Mouse (Mus musculus) liver, embryonic 14.5 days (tissue): ENCODE results near the gene Nacad. TPM values are rescaled to one million over a fixed set of nuclear protein-coding genes. Genes with fewer than 3 reads are reported as not detected.

Experiments
- ATAC-seq: fragments of 200-750 bp; cut with Nextera tagmentation; 2 replicates; pipeline ENCODE4 v1.8.0; 2017; ENCODE audit warnings: moderate number of reproducible peaks, mild to moderate bottlenecking, moderate library complexity; ENCODE audit not compliant: insufficient read depth
- DNase-seq, 3 experiments: peaks; one replicate each; pipeline ENCODE4 v3.0.0-alpha.2; 2012 to 2013; ENCODE audit warnings: low read depth in 3 of 3, low spot score in 3 of 3
- H3K27ac ChIP-seq: fragments of 300-500 bp; sonication (generic); 2 replicates; pipeline ENCODE4 v1.5.1; 2014; ENCODE audit warnings: moderate library complexity, mild to moderate bottlenecking, control low read depth, inconsistent platforms
- H3K27me3 ChIP-seq: fragments of 300-500 bp; sonication (generic); 2 replicates; pipeline ENCODE4 v1.6.1; 2014; ENCODE audit warnings: mild to moderate bottlenecking, low read length, moderate library complexity; ENCODE audit not compliant: control insufficient read depth, insufficient read depth
- H3K36me3 ChIP-seq: fragments of 300-500 bp; sonication (generic); replicated peaks from 2 replicates; pipeline ENCODE4 v1.6.1; 2014; ENCODE audit warnings: low read depth; ENCODE audit not compliant: control insufficient read depth, insufficient read depth
- H3K4me1 ChIP-seq, 2 experiments: fragments of 200-500 bp in 1 of 2; fragments of 300-500 bp in 1 of 2; sonication (generic) in 1 of 2; replicated peaks; 2 replicates each; pipeline ENCODE4 v1.6.1; 2012 to 2014; ENCODE audit warnings: antibody characterized with exemption in 1 of 2, inconsistent platforms in 1 of 2, low read length in 1 of 2; ENCODE audit not compliant: control insufficient read depth in 2 of 2, insufficient read depth in 2 of 2
- H3K4me2 ChIP-seq: fragments of 300-500 bp; sonication (generic); 2 replicates; pipeline ENCODE4 v1.6.1; 2014; ENCODE audit warnings: low read depth, mild to moderate bottlenecking, control low read depth, moderate library complexity
- H3K4me3 ChIP-seq, 2 experiments: fragments of 200-500 bp in 1 of 2; fragments of 300-500 bp in 1 of 2; sonication (generic) in 1 of 2; 2 replicates each; pipeline ENCODE4 v1.5.1; 2012 to 2014; ENCODE audit warnings: low read depth in 2 of 2, low read length in 2 of 2, mild to moderate bottlenecking in 2 of 2, control low read depth in 1 of 2, inconsistent platforms in 1 of 2, moderate library complexity in 1 of 2; ENCODE audit not compliant: insufficient read depth in 1 of 2
- H3K9ac ChIP-seq: fragments of 300-500 bp; sonication (generic); replicated peaks from 2 replicates; pipeline ENCODE4 v1.6.1; 2014; ENCODE audit warnings: mild to moderate bottlenecking, control low read depth, moderate library complexity
- H3K9me3 ChIP-seq: fragments of 300-500 bp; sonication (generic); 2 replicates; pipeline ENCODE4 v1.6.1; 2016; ENCODE audit warnings: low read length, mixed read lengths; ENCODE audit not compliant: control insufficient read depth
- CTCF ChIP-seq: IDR thresholded peaks from 2 replicates; pipeline ENCODE4 v1.5.1; 2016; ENCODE audit warnings: antibody characterized with exemption, low read depth, control low read depth
- EP300 ChIP-seq: IDR thresholded peaks from 2 replicates; pipeline ENCODE4 v1.6.1; 2016; ENCODE audit warnings: antibody characterized with exemption, low read depth
- WGBS: fragments of 180-500 bp; shearing (Covaris S2); extraction: QIAGEN DNeasy Blood & Tissue Kit; methylation state at CpG from one replicate; pipeline ENCODE4 v1.1.7; 2014; ENCODE audit not compliant: insufficient replicate concordance; 5-methylcytosine and 5-hydroxymethylcytosine counted together
- polyA plus RNA-seq, 2 experiments: library from polyadenylated mRNA; depleted of rRNA in 1 of 2; stranded (reverse) in 1 of 2; unstranded in 1 of 2; fragments of >200 nt; fragmentation: Nextera tagmentation in 1 of 2; extraction: Ambion mirVana in 1 of 2; gene quantifications; 2 replicates each; pipeline versions ENCODE4 v1.2.1 to v1.2.3; 2012 to 2014

Gene Nacad
- polyA plus RNA-seq, 2 experiments: 4.0 to 6.2 TPM

DNA sequence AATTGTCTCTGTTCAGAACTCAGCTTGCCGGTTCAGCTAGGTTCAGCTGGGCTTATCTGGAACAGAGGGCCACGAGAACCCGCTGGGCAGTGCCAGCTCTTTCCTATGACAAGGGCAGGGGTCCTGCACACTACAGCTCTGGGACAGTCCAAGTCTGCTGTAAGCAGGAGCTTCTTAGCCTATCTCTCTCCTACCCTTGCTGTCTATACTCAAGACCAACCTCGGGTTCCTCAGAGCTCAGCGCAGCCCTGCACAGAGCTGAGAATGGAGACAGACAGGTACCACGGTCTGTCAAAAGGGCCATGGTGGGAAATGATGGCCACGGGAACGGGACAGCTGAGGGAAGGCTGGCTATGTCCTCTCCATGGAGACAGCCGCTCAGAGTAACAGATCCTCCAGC is 2.6 kb downstream of the Nacad start:
- peaks cover 36% of the 10 kb centered on the region for H3K27me3 ChIP-seq
- TF ChIP-seq EP300: no peak
- TF ChIP-seq CTCF: no peak
- DNase-seq (no peak), ATAC-seq (no peak)
- 70% methylated on average over 9 of the region's 9 CpGs for WGBS
- no peak overlapping the region for H3K9ac ChIP-seq
- peaks cover 4 to 10% of the 10 kb centered on the region in 2 experiments; a peak in 3 of 4 replicates for H3K4me1 ChIP-seq
- no peaks in the 10 kb centered on the region for H3K9me3 ChIP-seq
- no peak overlapping the region for H3K4me2 ChIP-seq
- H3K4me3 ChIP-seq: no peak overlapping the region
- H3K36me3 ChIP-seq: no peaks in the 10 kb centered on the region
- no peak overlapping the region for H3K27ac ChIP-seq

DNA sequence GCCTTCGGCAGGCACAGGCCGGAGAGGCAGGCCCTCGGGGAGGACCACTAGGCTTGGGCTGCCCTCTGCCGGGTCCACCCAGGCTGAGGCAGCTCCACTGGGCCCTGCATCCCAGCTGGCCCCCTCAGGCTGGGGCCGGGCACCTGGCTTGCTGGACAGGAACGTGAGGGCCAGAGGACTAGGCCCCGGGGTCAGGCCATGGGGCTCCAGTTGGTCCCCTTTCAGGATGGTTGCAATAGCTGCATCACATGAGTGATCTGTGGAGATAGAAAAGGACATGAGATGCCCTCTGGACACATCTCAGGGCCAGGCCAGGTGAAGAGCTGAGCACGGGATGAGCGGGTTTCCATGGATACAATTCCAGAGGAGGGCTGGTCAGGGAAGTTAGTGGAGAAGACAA is 3.2 kb downstream of the Nacad start:
- Histone ChIP-seq H3K4me2 (no peak overlapping the region), H3K4me3 (no peak overlapping the region), H3K4me1 (peaks cover 4 to 10% of the 10 kb centered on the region in 2 experiments; a peak in 3 of 4 replicates), H3K9ac (no peak overlapping the region), H3K36me3 (no peaks in the 10 kb centered on the region), H3K27me3 (peaks cover 36% of the 10 kb centered on the region), H3K9me3 (no peaks in the 10 kb centered on the region), H3K27ac (no peak overlapping the region)
- ATAC-seq (no peak), DNase-seq (no peak)
- TF ChIP-seq CTCF (no peak), EP300 (no peak)
- WGBS: 76% methylated on average over 9 of the region's 9 CpGs

DNA sequence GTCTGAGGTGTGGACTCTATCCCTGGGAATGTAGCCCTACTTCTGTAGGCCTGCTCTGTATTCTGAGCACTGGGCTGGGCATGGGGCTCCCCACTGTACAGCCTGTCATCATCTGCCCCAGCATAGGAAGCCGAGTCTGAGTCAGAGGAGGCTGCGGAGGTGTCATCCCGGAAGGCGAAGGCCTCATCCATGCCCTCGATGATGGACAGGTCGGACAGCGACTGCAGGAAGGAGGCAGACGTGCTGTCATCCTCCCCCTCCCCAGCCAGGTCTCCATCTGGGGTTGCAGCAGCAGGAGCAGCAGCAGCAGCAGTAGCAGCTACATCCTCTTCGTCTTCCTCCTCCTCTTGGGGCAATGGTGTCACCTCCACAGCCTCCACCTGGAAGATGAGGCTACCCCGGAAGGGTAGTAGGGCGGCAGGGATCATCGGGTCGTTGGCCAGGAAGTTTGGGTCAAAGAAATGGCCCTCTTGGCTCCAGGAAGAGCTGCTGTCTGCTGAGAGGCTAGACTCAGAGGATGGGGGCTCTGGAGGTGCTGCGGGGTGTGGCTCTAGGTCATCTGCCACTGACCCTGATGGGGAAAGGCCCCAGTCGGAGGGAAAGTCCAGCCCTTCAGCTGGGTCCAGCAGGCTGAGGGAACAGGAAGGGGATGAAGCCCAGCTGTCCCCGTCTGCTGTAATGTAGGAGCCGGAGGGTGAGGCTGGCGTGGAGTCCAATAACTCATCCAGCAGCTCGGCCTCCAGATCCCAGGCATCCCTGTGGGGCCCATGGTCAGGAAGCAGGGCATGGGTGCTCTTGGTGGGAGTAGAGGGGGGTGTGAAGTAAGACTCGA is 4.0 kb downstream of the Nacad start:
- Histone ChIP-seq H3K27ac (no peak overlapping the region), H3K4me2 (no peak overlapping the region), H3K9me3 (no peaks in the 10 kb centered on the region), H3K4me3 (no peak overlapping the region), H3K9ac (no peak overlapping the region), H3K27me3 (peaks cover 36% of the 10 kb centered on the region), H3K36me3 (no peaks in the 10 kb centered on the region; the same call in 1 of the 2 replicates), H3K4me1 (peaks cover 4 to 10% of the 10 kb centered on the region in 2 experiments; a peak in 3 of 4 replicates)
- TF ChIP-seq EP300 (no peak), CTCF (no peak)
- ATAC-seq: no peak
- WGBS: 64% methylated on average over 20 of the region's 20 CpGs
- DNase-seq: no peak

DNA sequence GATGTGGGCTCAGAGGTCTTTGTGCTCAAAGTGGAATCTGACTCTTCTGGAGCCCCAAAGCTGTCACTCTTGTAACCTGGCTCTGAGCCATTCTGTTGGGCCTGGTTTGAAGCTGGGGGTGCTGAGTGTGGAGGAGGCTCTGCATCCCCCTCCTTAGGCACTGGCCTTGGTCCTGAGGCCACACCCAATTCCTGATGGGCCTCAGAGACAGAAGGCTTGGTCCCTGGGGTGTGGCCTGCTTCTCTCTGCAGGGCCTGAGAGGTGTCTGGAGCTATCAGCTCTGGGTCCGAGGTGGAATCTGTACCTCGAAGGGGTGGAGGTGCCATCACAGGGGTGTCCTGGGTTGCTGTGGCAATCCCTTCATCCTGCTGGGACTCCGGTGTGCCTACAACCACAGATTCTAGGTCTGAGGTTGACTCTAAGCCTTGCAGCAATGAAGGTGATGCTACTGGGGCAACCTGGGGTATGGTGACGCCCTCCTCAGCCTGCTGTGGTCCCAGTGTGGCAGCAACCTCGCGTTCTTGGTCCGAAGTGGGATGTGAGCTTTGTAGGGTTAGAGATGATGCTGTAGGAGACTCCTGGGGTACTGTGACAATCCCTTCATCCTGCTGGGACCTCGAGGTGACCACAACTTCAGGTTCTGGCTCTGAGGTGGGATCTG is 5.4 kb downstream of the Nacad start:
- DNase-seq: no peak
- peak overlapping the region in 1 of 2 experiments; percentile 2; a peak in 1 of 4 replicates for H3K4me3 ChIP-seq
- 62% methylated on average over 8 of the region's 8 CpGs for WGBS
- peaks cover 11 to 19% of the 10 kb centered on the region in 2 experiments for H3K4me1 ChIP-seq
- H3K9me3 ChIP-seq: no peaks in the 10 kb centered on the region
- no peak overlapping the region for H3K9ac ChIP-seq
- H3K4me2 ChIP-seq: peak overlapping the region; percentile 53
- ATAC-seq: peak; percentile 44
- no peak overlapping the region for H3K27ac ChIP-seq
- peaks cover 22% of the 10 kb centered on the region for H3K27me3 ChIP-seq
- TF ChIP-seq CTCF (no peak), EP300 (no peak)
- peaks cover 6% of the 10 kb centered on the region for H3K36me3 ChIP-seq

DNA sequence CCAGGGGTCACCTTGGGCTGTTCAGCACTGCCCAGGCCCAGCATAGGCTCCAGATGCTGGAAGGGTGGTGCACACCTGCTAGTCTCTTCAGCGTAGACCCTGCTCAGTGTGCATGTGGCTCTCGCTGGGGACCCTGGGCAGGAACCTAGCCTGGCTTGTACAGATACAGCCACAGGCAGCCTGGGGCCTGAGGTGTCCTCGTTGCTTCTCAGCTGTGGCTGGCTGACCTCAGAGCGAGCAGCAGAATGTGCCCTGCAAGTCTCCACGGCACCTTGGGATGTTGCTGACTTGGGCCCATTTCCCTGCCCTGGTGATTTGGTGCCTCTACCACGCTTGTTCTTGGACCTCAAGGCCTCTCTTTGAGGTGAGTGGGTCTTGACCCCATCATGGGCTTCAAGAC is 6.0 kb downstream of the Nacad start:
- peaks cover 17 to 25% of the 10 kb centered on the region in 2 experiments for H3K4me1 ChIP-seq
- no peak for DNase-seq
- no peaks in the 10 kb centered on the region for H3K9me3 ChIP-seq
- H3K4me2 ChIP-seq: peak overlapping the region; percentile 53
- H3K9ac ChIP-seq: no peak overlapping the region; the same call in none of the 2 replicates
- peak overlapping the region in 1 of 2 experiments; percentile 2; a peak in 1 of 4 replicates for H3K4me3 ChIP-seq
- H3K27me3 ChIP-seq: peaks cover 16% of the 10 kb centered on the region
- H3K27ac ChIP-seq: no peak overlapping the region
- no peak for ATAC-seq
- TF ChIP-seq CTCF (no peak), EP300 (no peak)
- H3K36me3 ChIP-seq: peaks cover 6% of the 10 kb centered on the region
- WGBS: 65% methylated on average over 6 of the region's 6 CpGs
